Mouse (Mus musculus) frontal cortex, adult (tissue): ENCODE measurements around the gene Tsc22d2.
A peak's percentile ranks its signal among the peaks of the same experiment; 100 is the strongest.
"Not testable (repeated sequence)": the region's sequence is repeated elsewhere in the genome, so short reads cannot be mapped to it uniquely, and the experiment has no call there.

Experiments used
- ATAC-seq: cut with Nextera tagmentation; 2 replicates; pipeline ENCODE4 v1.9.2; 2017; ENCODE audit warnings: mild to moderate bottlenecking, moderate library complexity, mixed read lengths; ENCODE audit not compliant: low TSS enrichment

Tsc22d2 gene

GRCm38 (mm10) chr3:58428861-58429260, 14.3 kb downstream of the Tsc22d2 start:
- ATAC-seq: no peak

- no peak for ATAC-seq
These were observed 19.9 kb downstream of the Tsc22d2 start for GRCm38 (mm10) chr3:58434414-58434813.

DNA sequence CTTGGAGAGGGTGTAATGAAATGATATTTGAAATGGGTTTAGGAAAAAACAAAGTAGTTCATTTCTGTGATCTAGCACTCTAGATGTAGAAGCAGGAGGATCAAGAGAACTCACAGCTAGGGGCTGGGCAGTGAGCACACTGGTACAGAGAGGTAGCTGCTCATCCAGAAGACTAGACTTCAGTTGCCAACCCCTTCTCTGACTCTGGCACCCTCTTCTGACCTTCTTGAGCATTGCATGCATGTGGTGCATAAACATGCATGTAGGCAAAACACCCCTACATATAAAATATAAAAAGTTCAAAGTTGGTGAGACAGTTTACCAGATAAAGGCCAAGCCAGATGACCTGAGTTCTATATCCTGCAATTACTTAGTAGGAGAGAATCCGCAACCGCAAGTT, 33.7 kb downstream of the Tsc22d2 start:
- ATAC-seq: no peak

DNA sequence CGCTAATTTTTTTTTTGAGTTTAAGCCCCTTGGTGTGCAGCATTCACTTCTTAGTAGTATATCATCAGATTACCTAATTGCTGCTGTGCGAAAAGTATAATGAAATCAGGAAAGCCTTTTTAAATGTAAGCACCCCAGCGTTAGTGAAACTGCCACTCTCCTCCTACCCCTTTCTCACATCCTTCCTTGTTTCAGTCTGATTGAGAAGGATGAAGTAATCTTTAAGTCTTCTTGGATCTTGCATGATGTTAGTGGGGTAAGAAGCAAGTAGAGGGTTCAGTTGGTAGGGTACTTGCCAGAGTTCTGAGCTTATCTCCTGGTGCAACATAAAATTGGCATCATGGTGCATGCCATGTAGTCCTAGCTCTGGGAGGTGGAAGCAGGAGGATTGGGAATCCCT, 35.0 kb downstream of the Tsc22d2 start:
- peak; percentile 65; the same call in 1 of the 2 replicates for ATAC-seq

GRCm38 (mm10) chr3:58454414-58455205, 40.1 kb downstream of the Tsc22d2 start:
- ATAC-seq: no peak

GRCm38 (mm10) chr3:58455255-58455654, 40.7 kb downstream of the Tsc22d2 start:
- ATAC-seq: no peak

DNA sequence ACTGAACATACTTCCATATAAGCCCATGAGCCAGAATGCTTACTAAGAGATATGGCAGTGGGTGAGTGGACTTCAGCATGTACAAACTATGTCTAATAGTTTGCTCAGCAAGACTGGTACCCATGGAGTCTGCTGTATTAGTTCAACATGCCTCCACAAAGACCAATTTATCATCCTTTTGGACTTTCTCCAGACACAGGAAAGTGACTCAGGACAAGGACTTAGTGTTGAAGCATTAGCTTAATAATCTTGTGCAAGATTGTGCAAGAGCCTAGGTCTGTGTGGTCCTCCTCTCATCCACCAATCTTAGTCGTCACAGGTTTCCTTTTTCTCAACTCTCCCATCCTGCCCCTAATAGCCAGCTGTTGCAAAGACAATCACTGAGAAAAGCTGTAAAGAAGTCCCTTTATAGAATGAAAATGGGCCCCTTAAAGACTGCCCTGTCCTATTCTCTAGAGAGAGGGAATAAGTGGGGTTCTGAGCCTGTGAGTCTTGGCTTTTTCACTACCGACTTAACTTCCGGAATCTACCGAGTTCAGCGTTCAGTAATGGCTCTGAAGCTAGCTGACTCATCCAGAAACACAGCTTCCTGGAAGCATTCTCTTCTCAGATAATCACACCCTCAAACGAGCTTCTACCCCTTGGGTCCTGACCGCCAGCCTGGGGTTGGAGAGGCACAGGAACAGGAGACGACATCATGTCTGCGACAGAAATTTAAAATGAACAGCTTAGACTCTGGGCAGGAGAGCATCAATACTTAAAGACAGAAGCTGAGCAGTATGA, 55.3 kb downstream of the Tsc22d2 start:
- ATAC-seq: no peak

- not testable (repeated sequence) for ATAC-seq
These were observed 60.8 kb downstream of the Tsc22d2 start for GRCm38 (mm10) chr3:58475298-58475697.

DNA sequence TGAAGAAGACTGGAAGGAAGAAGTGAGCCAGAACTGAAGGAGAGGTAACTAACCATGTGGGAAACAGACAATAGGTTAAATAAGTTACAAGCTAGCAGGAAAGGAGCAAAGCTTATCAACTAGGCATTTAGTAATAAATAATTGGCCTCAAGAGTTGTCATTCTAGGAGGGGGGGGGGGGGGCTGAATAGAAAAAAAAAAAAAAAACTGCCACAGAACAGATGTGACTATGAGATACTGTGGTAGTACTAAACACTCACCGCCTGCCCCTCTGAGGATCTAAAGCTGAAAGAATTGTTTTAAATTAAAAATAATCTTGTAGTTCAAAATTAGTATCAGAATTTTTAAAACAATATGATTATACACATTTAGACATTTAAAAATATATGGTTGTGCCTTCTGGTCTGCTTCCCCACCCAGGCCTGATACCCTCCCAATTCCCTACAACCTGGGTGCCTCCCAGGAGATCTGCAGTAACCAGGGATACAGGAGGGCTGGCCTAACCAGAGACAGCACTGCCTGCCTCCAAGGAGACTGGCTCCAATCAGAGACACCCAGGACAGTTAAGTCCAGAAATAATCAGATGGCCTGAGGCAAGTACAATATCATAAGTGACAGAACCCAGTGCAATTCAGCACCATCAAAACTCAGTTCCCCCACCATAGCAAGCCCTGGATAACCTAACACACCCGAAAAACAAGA, 64.4 kb downstream of the Tsc22d2 start:
- ATAC-seq: no peak

GRCm38 (mm10) chr3:58485883-58486282, 71.4 kb downstream of the Tsc22d2 start:
- ATAC-seq: no peak

DNA sequence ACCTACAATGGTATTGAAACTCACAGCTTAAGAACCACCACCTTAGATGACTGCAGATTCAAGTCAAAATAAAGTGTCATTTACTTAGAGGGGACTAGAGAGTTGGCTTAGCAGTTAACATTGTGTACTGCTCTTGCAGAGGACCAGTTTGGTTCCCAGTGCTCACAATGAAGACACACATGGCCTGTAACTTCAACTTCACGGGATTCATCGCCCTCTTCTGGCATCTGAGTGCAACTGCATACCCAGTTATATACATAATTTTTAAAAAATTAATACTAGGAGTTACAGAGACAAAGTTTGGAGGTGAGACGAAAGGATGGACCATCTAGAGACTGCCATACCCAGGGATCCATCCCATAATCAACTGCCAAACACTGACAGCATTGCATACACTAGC, 72.6 kb downstream of the Tsc22d2 start:
- no peak for ATAC-seq

DNA sequence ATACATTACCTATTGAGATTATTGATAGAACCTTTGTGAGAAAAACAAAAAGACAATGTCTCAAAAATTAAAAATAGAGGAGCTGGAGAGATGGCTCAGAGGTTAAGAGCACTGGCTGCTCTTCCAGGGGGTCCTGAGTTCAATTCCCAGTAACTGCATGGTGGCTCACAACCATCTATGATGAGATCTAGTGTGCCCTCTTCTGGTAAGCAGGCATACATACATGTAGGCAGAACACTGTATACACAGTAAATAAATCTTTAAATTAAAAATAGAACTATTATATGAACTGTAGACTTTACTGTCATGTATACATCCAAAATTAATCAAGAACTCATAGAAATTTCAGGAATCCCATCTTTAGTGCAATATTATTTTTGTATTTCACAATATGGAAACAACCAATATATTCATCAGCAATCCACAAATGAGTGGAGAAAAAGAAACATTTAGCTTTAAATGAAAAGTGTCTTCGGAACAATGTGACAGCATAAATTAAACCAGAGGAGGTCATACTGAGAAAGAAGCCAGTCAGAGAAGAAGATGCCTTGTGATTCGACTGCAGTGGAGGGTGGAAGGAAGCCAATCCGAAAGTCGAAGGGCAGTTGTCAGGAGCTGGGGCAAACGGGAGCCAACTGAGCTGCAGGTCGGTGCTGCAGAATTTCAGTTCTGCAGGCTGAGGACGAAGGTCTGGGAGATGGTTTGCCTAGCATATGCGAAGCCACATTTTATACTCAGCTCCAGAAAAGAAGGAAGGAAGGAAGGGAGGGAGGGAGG, 73.7 kb downstream of the Tsc22d2 start:
- 0 out of 2 replicates have a peak, but pooled peaks have one; percentile 23 for ATAC-seq

- peak; percentile 58; the same call in 1 of the 2 replicates for ATAC-seq
These were observed 76.3 kb downstream of the Tsc22d2 start for GRCm38 (mm10) chr3:58490787-58491186.

- ATAC-seq: peak; percentile 95
These were observed 79.1 kb downstream of the Tsc22d2 start for GRCm38 (mm10) chr3:58493621-58494020.

- ATAC-seq: no peak
These were observed 87.4 kb downstream of the Tsc22d2 start for GRCm38 (mm10) chr3:58501961-58502360.

DNA sequence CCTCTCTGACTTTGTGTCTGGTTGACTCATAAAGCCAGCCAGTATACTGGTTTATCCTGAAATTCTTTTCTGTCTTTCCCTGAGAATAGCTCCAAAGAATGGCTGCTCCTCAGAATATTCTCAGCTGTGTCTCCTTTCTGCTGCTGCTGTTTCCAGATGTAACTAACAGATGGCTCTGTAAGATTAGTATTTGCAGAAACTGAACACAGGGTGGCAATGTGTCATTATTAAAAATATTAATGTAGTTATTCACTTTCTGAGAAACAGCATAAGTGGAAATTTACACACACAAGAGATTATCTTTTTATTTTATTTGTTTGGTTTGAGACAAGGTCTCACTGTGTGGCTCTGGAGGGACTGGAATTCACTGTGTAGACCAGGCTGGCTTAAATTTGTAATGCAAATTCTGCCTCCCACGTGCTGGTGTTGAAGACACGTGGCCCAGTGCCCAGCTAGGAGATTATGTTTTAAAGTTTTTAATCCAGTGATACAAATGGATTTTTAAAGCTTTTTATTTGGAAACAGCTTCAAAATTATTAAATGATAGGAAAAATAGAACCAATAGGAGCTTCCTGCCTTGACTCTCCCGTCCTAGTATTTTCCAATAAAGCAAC, 89.3 kb downstream of the Tsc22d2 start:
- no peak for ATAC-seq

DNA sequence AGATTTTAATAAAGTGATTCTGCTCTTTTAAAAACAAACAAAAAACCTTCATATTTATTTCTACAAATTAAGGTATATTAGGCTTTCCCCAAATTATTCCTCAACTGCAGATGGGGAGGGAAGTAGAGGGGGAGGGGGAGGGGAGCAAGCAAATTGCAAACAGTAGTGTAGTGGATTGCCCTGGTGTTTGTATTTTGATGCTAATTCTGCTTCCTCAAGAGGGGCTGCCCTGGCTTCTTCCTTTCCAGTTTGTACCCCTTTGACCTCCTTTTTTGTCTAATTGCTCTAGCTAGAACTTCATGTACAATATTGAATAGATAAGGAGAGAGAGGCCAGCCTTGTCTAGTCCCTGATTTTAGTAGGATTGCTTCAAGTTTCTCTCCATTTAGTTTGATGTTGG, 90.2 kb downstream of the Tsc22d2 start:
- no peak for ATAC-seq

DNA sequence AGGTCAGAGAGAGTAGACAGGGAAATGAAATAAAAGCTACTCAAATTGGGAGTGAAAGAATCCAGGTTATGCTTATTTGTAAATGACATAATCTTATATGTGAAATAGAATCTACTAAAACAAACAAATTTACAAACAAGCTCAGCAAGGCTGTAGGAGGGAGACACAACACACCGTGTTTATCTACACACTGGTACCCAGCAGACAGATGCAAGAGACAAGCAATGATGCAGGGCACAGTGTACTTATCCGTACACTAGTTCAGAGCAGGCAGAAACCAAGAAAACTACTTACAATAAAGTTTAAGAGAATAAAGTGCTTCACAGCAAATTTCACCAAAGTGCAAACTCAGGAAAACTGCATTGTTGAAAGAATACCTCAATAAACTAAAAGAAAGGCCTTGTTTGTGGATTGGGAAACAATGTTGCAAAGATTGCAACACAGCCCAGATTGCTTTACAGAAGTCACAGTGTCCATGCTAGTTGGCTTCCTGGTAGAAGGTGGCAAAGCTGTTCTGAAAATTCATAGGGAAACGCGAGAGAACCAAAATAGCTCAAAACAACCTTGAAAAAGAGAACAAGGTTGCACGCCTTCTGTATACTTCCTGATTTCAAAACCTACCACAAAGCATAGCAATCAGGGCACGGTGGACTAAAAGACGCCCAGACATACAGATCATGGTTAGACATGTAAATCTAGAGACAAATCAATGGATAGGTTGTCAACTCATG, 93.7 kb downstream of the Tsc22d2 start:
- ATAC-seq: no peak

DNA sequence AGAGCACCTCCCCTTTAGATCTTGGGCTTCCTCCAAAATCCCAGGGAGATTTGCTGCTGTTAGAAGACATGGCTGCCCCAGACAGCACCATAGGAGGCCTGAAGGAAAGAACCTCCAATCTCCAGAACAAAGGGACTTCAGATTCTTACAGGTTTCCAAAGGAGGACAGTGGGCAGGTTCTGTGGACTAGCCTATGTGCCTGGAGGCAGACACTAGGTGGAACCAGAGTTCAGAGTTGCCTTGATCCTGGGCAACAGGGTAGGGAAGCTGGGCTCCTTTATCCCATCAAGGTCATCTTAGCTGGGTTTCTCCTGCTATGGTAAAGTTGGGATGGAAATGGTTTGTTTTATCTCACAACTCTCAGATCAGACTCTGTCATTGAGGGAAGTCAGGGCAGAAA, 97.1 kb downstream of the Tsc22d2 start:
- no peak for ATAC-seq

DNA sequence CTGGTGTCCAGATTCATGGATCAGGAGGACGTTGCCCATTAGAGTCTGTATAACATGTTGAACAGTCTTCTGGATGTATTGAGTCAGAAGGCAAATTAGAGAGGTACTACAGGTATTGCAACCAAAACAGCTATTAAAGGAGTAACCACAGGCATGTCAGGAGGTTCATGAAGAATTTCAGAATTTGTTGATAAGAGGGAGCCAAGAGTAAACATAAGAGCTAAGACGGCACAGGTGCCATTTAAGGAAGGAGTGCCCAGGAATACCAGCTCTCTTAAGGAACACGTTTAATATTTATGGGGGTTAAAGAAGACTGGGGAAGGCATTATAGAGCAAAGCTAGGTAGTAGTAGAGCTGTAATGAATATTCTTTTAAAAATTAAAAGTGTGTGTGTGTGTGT, 98.2 kb downstream of the Tsc22d2 start:
- no peak for ATAC-seq
